Comparison of ENCODE assay signal across 10 mouse cellular contexts in genomic region chr10:18545309-18545708, GRCm38 (mm10). TPM values are rescaled to one million over a fixed set of nuclear protein-coding genes. Genes with fewer than 3 reads are reported as not detected.
A peak's percentile ranks its signal among the peaks of the same experiment; 100 is the strongest.
DNase-seq lines count a peak whose midpoint lies in the region; ATAC-seq and TF ChIP-seq lines count a peak whose summit lies in the region.
"Had no signal": no experiment of that assay in that cellular context is flagged by ENCODE, and none has a peak within 500 bp of the region (broad histone marks: within the 10 kb centered on the region; RNA-seq: fewer than 3 reads in every experiment).

No protein-coding gene starts in this region.

- no peaks in the 10 kb centered on the region for H3K9me3 ChIP-seq in heart, embryonic 12.5 days (replicated peaks)
- H3K9me3 ChIP-seq in hindbrain, embryonic 12.5 days (replicated peaks) = no peaks in the 10 kb centered on the region
- H3K9me3 ChIP-seq in midbrain, embryonic 14.5 days (ENCODE audit: control insufficient read depth, low read length) = no peaks in the 10 kb centered on the region
- H3K9me3 ChIP-seq: G1E had no signal

- H3K27ac ChIP-seq in heart, embryonic 12.5 days (ENCODE audit: poor library complexity, severe bottlenecking) = no peak overlapping the region
- H3K27ac ChIP-seq in bone marrow, adult 2 months (ENCODE audit: control insufficient read depth, insufficient read depth, low read depth, low read length, poor library complexity) = no peak overlapping the region
- no peak overlapping the region for H3K27ac ChIP-seq in hindbrain, embryonic 12.5 days
- no peak overlapping the region for H3K27ac ChIP-seq in midbrain, embryonic 14.5 days (replicated peaks; ENCODE audit: low read depth, low read length)

- H3K27me3 ChIP-seq in heart, embryonic 12.5 days (replicated peaks) = peaks cover 7% of the 10 kb centered on the region; the same call in 1 of the 2 replicates
- H3K27me3 ChIP-seq in hindbrain, embryonic 12.5 days = no peaks in the 10 kb centered on the region
- no peaks in the 10 kb centered on the region for H3K27me3 ChIP-seq in midbrain, embryonic 14.5 days (ENCODE audit: control insufficient read depth, insufficient read depth, low read length)

- H3K36me3 ChIP-seq in heart, embryonic 12.5 days = peaks cover 3% of the 10 kb centered on the region; the same call in 1 of the 2 replicates
- H3K36me3 ChIP-seq in hindbrain, embryonic 12.5 days = no peaks in the 10 kb centered on the region
- H3K36me3 ChIP-seq in midbrain, embryonic 14.5 days (ENCODE audit: control insufficient read depth, insufficient read depth, low read length) = no peaks in the 10 kb centered on the region
- H3K36me3 ChIP-seq: G1E had no signal

- no peak for TF ChIP-seq POLR2A in bone marrow, adult 2 months (IDR thresholded peaks at IDR 0.05; ENCODE audit: borderline replicate concordance, control insufficient read depth, low read depth, low read length)

- peak overlapping the region; percentile 80 for H3K4me3 ChIP-seq in heart, embryonic 12.5 days
- peak overlapping the region; percentile 8 for H3K4me3 ChIP-seq in bone marrow, adult 2 months (replicated peaks; ENCODE audit: control insufficient read depth, low read depth, low read length)
- H3K4me3 ChIP-seq in hindbrain, embryonic 12.5 days = peak overlapping the region; percentile 55
- peak overlapping the region; percentile 61 for H3K4me3 ChIP-seq in midbrain, embryonic 14.5 days (replicated peaks; ENCODE audit: low read depth, low read length)

- H3K4me2 ChIP-seq in heart, embryonic 12.5 days = peak overlapping the region; percentile 92
- peak overlapping the region; percentile 79 for H3K4me2 ChIP-seq in hindbrain, embryonic 12.5 days (replicated peaks)
- peak overlapping the region; percentile 88 for H3K4me2 ChIP-seq in midbrain, embryonic 14.5 days (ENCODE audit: low read length)

- no peak for DNase-seq in heart, postnatal 25 days (ENCODE audit: low spot score)
- DNase-seq in midbrain, embryonic 14.5 days = no peak
- DNase-seq in adrenal gland, postnatal 4 days (ENCODE audit: low spot score in 2 of 2) = no peak
- DNase-seq in cerebellum, adult 8-10 months = no peak

- TF ChIP-seq CTCF in bone marrow, adult 2 months (IDR thresholded peaks at IDR 0.05; ENCODE audit: control insufficient read depth, insufficient read depth, low read length) = no peak

- peaks cover 3% of the 10 kb centered on the region; the same call in 1 of the 2 replicates for H3K4me1 ChIP-seq in heart, embryonic 12.5 days (replicated peaks)
- no peaks in the 10 kb centered on the region for H3K4me1 ChIP-seq in bone marrow, adult 2 months (ENCODE audit: control insufficient read depth, insufficient read depth, low read length)
- H3K4me1 ChIP-seq in hindbrain, embryonic 12.5 days = peaks cover 5% of the 10 kb centered on the region; the same call in 1 of the 2 replicates
- peaks cover 4% of the 10 kb centered on the region; the same call in 1 of the 2 replicates for H3K4me1 ChIP-seq in midbrain, embryonic 14.5 days (ENCODE audit: control insufficient read depth, insufficient read depth, low read length)

- intact Hi-C loops in heart, postnatal 25 days (cut with DNase I) = no loop called here

- WGBS in heart, embryonic 12.5 days = 4% methylated on average over 13 of the region's 13 CpGs
- 9% methylated on average over 13 of the region's 13 CpGs for WGBS in bone marrow, adult 2 months
- whole genome bisulfite sequencing in hindbrain, embryonic 12.5 days = 10% methylated on average over 13 of the region's 13 CpGs
- 8% methylated on average over 13 of the region's 13 CpGs for WGBS in midbrain, embryonic 14.5 days

- peak overlapping the region; percentile 87 for H3K9ac ChIP-seq in heart, embryonic 12.5 days
- H3K9ac ChIP-seq in hindbrain, embryonic 12.5 days = peak overlapping the region; percentile 74
- peak overlapping the region; percentile 74 for H3K9ac ChIP-seq in midbrain, embryonic 14.5 days (replicated peaks; ENCODE audit: low read length)

- ATAC-seq in heart, embryonic 12.5 days (ENCODE audit: insufficient number of reproducible peaks, low FRiP score) = peak; percentile 26
- ATAC-seq in hindbrain, embryonic 12.5 days (ENCODE audit: low FRiP score) = peak; percentile 12; the same call in 1 of the 2 replicates
- ATAC-seq in midbrain, embryonic 14.5 days (ENCODE audit: low FRiP score, low TSS enrichment) = no peak
- ATAC-seq in granulocyte monocyte progenitor cell, adult 5-6 weeks (replicated peaks; ENCODE audit: poor library complexity, severe bottlenecking) = no peak; the same call in 1 of the 2 replicates

RNA-seq across cellular contexts. Expression of gene Hebp2, which starts 0.6 kb away (rescaled TPM):
- 17.9 and 18.3 TPM in 2 replicates for polyA plus RNA-seq in heart, embryonic 12.5 days (2016; fragmentation: Nextera tagmentation; extraction: Ambion mirVana)
- under 1 TPM; 0.50 to 0.70 TPM for total RNA-seq in heart, postnatal 25 days (2021)
- polyA plus RNA-seq in bone marrow, adult 2 months (2011; ENCODE audit: insufficient read depth, insufficient read length, low replicate concordance, missing spikeins) = not detected in 2 replicates
- polyA plus RNA-seq in hindbrain, embryonic 12.5 days (2016; fragmentation: Nextera tagmentation; extraction: Ambion mirVana) = 15.4 and 15.5 TPM in 2 replicates
- polyA plus RNA-seq in midbrain, embryonic 14.5 days (2014; fragmentation: Nextera tagmentation; extraction: Ambion mirVana) = 8.2 and 9.4 TPM in 2 replicates
- 10 to 100 TPM in 1 of 2 experiments, 1 to 10 TPM in 1; 7.2 to 10.2 TPM for total RNA-seq in adrenal gland, postnatal 4 days (2021)
- not detected in 2 replicates for total RNA-seq in granulocyte monocyte progenitor cell, adult 5-6 weeks (2014; fragmentation: Nextera tagmentation)
- 1.2 and 2.3 TPM in 2 replicates for total RNA-seq in granulocyte monocyte progenitor cell, adult 5-6 weeks (2017)
- total RNA-seq: G1E; hematopoietic stem cell, adult 5-6 weeks had no signal
- polyA plus RNA-seq: G1E had no signal

Comparison
In these comparisons a context has a peak if more than half of its experiments do, and no peak if none do; other contexts are left out.
1. ATAC-seq: peak in heart, embryonic 12.5 days (single experiment) and hindbrain, embryonic 12.5 days (single experiment); none in midbrain, embryonic 14.5 days (single experiment) and granulocyte monocyte progenitor cell, adult 5-6 weeks (single experiment).
2. H3K4me3 ChIP-seq: peak in every context shown above with its lines; median percentile 80 in heart, embryonic 12.5 days; 61 in midbrain, embryonic 14.5 days; 55 in hindbrain, embryonic 12.5 days; 8 in bone marrow, adult 2 months.
3. Peak in every context shown above with its lines, with median percentiles within 50 percentile points of each other: H3K4me2 ChIP-seq and H3K9ac ChIP-seq.